Comparison of ENCODE assay signal across 22 mouse cellular contexts in genomic region chr1:77128411-77128810, GRCm38 (mm10).
DNase-seq lines count a peak whose midpoint lies in the region; ATAC-seq lines count a peak whose summit lies in the region.
"Had no signal": no experiment of that assay in that cellular context is flagged by ENCODE, and none has a peak within 500 bp of the region (broad histone marks: within the 10 kb centered on the region; RNA-seq: fewer than 3 reads in every experiment).

No protein-coding gene starts in this region.

- H3K9ac ChIP-seq in embryonic facial prominence, embryonic 14.5 days (ENCODE audit: low read depth, low read length): no peak overlapping the region
- H3K9ac ChIP-seq in heart, embryonic 14.5 days (ENCODE audit: low read length): no peak overlapping the region
- no peak overlapping the region for H3K9ac ChIP-seq in limb, embryonic 12.5 days (replicated peaks)
- H3K9ac ChIP-seq: embryonic facial prominence, embryonic 12.5 days; hindbrain, embryonic 12.5 days; kidney, embryonic 15.5 days; liver, embryonic 12.5 days; liver, postnatal 0 days; midbrain, embryonic 12.5 days had no signal

- H3K4me3 ChIP-seq in embryonic facial prominence, embryonic 14.5 days (ENCODE audit: low read depth, low read length): no peak overlapping the region
- no peak overlapping the region for H3K4me3 ChIP-seq in embryonic facial prominence, embryonic 10.5 days
- H3K4me3 ChIP-seq in heart, embryonic 14.5 days (ENCODE audit: control insufficient read depth in 1 of 2, insufficient read depth in 1 of 2, low read depth in 1 of 2, low read length in 2 of 2): no peak overlapping the region
- no peak overlapping the region for H3K4me3 ChIP-seq in limb, embryonic 12.5 days (replicated peaks)
- no peak overlapping the region for H3K4me3 ChIP-seq in limb, embryonic 10.5 days
- H3K4me3 ChIP-seq: embryonic facial prominence, embryonic 12.5 days; heart, adult 2 months; hindbrain, embryonic 12.5 days; kidney, embryonic 15.5 days; liver, embryonic 12.5 days; midbrain, embryonic 12.5 days had no signal

- no peaks in the 10 kb centered on the region for H3K27me3 ChIP-seq in embryonic facial prominence, embryonic 14.5 days (replicated peaks; ENCODE audit: control insufficient read depth, insufficient read depth, low read length)
- H3K27me3 ChIP-seq in embryonic facial prominence, embryonic 10.5 days (replicated peaks; ENCODE audit: low read depth, poor library complexity, severe bottlenecking): no peaks in the 10 kb centered on the region
- H3K27me3 ChIP-seq in heart, embryonic 14.5 days (ENCODE audit: control insufficient read depth, insufficient read depth, low read length): no peaks in the 10 kb centered on the region
- H3K27me3 ChIP-seq in limb, embryonic 12.5 days: no peaks in the 10 kb centered on the region; the same call in 1 of the 2 replicates
- H3K27me3 ChIP-seq in limb, embryonic 10.5 days (ENCODE audit: low read depth, poor library complexity, severe bottlenecking): no peaks in the 10 kb centered on the region
- H3K27me3 ChIP-seq: CH12.LX; embryonic facial prominence, embryonic 12.5 days; hindbrain, embryonic 12.5 days; kidney, embryonic 15.5 days; liver, embryonic 12.5 days; midbrain, embryonic 12.5 days had no signal

- WGBS in embryonic facial prominence, embryonic 14.5 days: 37% methylated on average over 3 of the region's 3 CpGs
- 43% methylated on average over 3 of the region's 3 CpGs for WGBS in embryonic facial prominence, embryonic 10.5 days
- 54% methylated on average over 3 of the region's 3 CpGs for WGBS in heart, embryonic 14.5 days
- 65% methylated on average over 3 of the region's 3 CpGs for WGBS in limb, embryonic 12.5 days
- WGBS in limb, embryonic 10.5 days: 72% methylated on average over 3 of the region's 3 CpGs

- no peaks in the 10 kb centered on the region for H3K9me3 ChIP-seq in embryonic facial prominence, embryonic 14.5 days (ENCODE audit: control insufficient read depth, low read length)
- no peaks in the 10 kb centered on the region for H3K9me3 ChIP-seq in embryonic facial prominence, embryonic 10.5 days
- no peaks in the 10 kb centered on the region for H3K9me3 ChIP-seq in heart, embryonic 14.5 days (ENCODE audit: control insufficient read depth, low read length)
- H3K9me3 ChIP-seq in limb, embryonic 12.5 days: no peaks in the 10 kb centered on the region
- no peaks in the 10 kb centered on the region for H3K9me3 ChIP-seq in limb, embryonic 10.5 days (replicated peaks)
- H3K9me3 ChIP-seq: embryonic facial prominence, embryonic 12.5 days; hindbrain, embryonic 12.5 days; kidney, embryonic 15.5 days; liver, embryonic 12.5 days; midbrain, embryonic 12.5 days had no signal

- no peak for ATAC-seq in embryonic facial prominence, embryonic 14.5 days (ENCODE audit: low read depth)
- ATAC-seq in heart, embryonic 14.5 days (ENCODE audit: insufficient number of reproducible peaks, insufficient read depth, low FRiP score, low read depth): no peak
- no peak for ATAC-seq in limb, embryonic 12.5 days (ENCODE audit: insufficient number of reproducible peaks, insufficient read depth, low FRiP score, low TSS enrichment, low read depth)
- ATAC-seq: inflammation-experienced regulatory T-cells, adult 6 months; liver, embryonic 12.5 days; liver, postnatal 0 days had no signal

- intact Hi-C loops in heart, postnatal 36 days (cut with DNase I): no loop called here

- H3K4me1 ChIP-seq in embryonic facial prominence, embryonic 14.5 days (ENCODE audit: control insufficient read depth, insufficient read depth, low read length): peaks cover 12% of the 10 kb centered on the region; the same call in 1 of the 2 replicates
- H3K4me1 ChIP-seq in embryonic facial prominence, embryonic 10.5 days: 0 out of 2 replicates have a peak, but pooled peaks cover 6% of the 10 kb centered on the region
- peaks cover 2 to 13% of the 10 kb centered on the region in 2 experiments for H3K4me1 ChIP-seq in heart, embryonic 14.5 days (ENCODE audit: control insufficient read depth in 2 of 2, insufficient read depth in 2 of 2, low read length in 2 of 2)
- peaks cover 6% of the 10 kb centered on the region; the same call in 1 of the 2 replicates for H3K4me1 ChIP-seq in limb, embryonic 12.5 days (replicated peaks)
- H3K4me1 ChIP-seq in limb, embryonic 10.5 days: no peaks in the 10 kb centered on the region
- H3K4me1 ChIP-seq: embryonic facial prominence, embryonic 12.5 days; hindbrain, embryonic 12.5 days; kidney, embryonic 15.5 days; liver, embryonic 12.5 days had no signal

- no peaks in the 10 kb centered on the region for H3K36me3 ChIP-seq in embryonic facial prominence, embryonic 14.5 days (ENCODE audit: control insufficient read depth, insufficient read depth, low read length)
- H3K36me3 ChIP-seq in embryonic facial prominence, embryonic 10.5 days (replicated peaks): no peaks in the 10 kb centered on the region
- H3K36me3 ChIP-seq in heart, embryonic 14.5 days (ENCODE audit: control insufficient read depth, insufficient read depth, low read length): no peaks in the 10 kb centered on the region
- no peaks in the 10 kb centered on the region for H3K36me3 ChIP-seq in limb, embryonic 12.5 days
- no peaks in the 10 kb centered on the region for H3K36me3 ChIP-seq in limb, embryonic 10.5 days
- H3K36me3 ChIP-seq: embryonic facial prominence, embryonic 12.5 days; hindbrain, embryonic 12.5 days; kidney, embryonic 15.5 days; liver, embryonic 12.5 days; midbrain, embryonic 12.5 days had no signal

- DNase-seq in embryonic facial prominence, embryonic 14.5 days (ENCODE audit: low spot score): peak; percentile 65
- no peak for DNase-seq in embryonic facial prominence, embryonic 10.5 days (ENCODE audit: low spot score)
- DNase-seq in heart, postnatal 36 days: no peak
- no peak for DNase-seq in limb, embryonic 10.5 days (ENCODE audit: low spot score)
- peak; percentile 38 for DNase-seq in Muller cell, postnatal 12 days (ENCODE audit: inconsistent ontology term)
- DNase-seq in kidney, adult 11 months: no peak
- DNase-seq: adrenal gland, adult 8-10 months; cerebellum, adult 11 months; cerebellum, adult 9-10 months; cerebellum, postnatal 36 days; heart, adult 2 months; kidney, adult 18-20 months; liver, postnatal 0 days had no signal

- H3K27ac ChIP-seq in embryonic facial prominence, embryonic 14.5 days (replicated peaks; ENCODE audit: low read depth, low read length): no peak overlapping the region
- H3K27ac ChIP-seq in embryonic facial prominence, embryonic 10.5 days (replicated peaks): no peak overlapping the region
- H3K27ac ChIP-seq in heart, embryonic 14.5 days (replicated peaks in 1 of 2; ENCODE audit: control insufficient read depth in 1 of 2, insufficient read depth in 1 of 2, low read depth in 2 of 2, low read length in 2 of 2): peak overlapping the region; percentile 14 to 31; a peak in 3 of 4 replicates
- H3K27ac ChIP-seq in limb, embryonic 12.5 days: 0 out of 2 replicates have a peak overlapping the region, but pooled peaks have one; percentile 50
- no peak overlapping the region for H3K27ac ChIP-seq in limb, embryonic 10.5 days
- H3K27ac ChIP-seq: heart, adult 2 months; hindbrain, embryonic 12.5 days; kidney, embryonic 15.5 days; liver, embryonic 12.5 days; midbrain, embryonic 12.5 days had no signal

- no peak overlapping the region for H3K4me2 ChIP-seq in embryonic facial prominence, embryonic 14.5 days (ENCODE audit: low read depth, low read length)
- H3K4me2 ChIP-seq in heart, embryonic 14.5 days (ENCODE audit: low read length): no peak overlapping the region
- H3K4me2 ChIP-seq in limb, embryonic 12.5 days: no peak overlapping the region
- H3K4me2 ChIP-seq: embryonic facial prominence, embryonic 12.5 days; hindbrain, embryonic 12.5 days; kidney, embryonic 15.5 days; liver, embryonic 12.5 days; midbrain, embryonic 12.5 days had no signal

Comparison
In these comparisons a context has a peak if more than half of its experiments do, and no peak if none do; other contexts are left out.
1. DNase-seq: peak in embryonic facial prominence, embryonic 14.5 days (single experiment) and Muller cell, postnatal 12 days (single experiment); none in embryonic facial prominence, embryonic 10.5 days (single experiment), heart, postnatal 36 days (0 of 2), limb, embryonic 10.5 days (single experiment) and kidney, adult 11 months (single experiment).
2. H3K27ac ChIP-seq: peak in heart, embryonic 14.5 days (2 of 2) and limb, embryonic 12.5 days (single experiment); none in embryonic facial prominence, embryonic 14.5 days (single experiment), embryonic facial prominence, embryonic 10.5 days (single experiment) and limb, embryonic 10.5 days (single experiment).